Mouse (Mus musculus): ENCODE data around the gene Tle3.

The Tle3 gene

DNA sequence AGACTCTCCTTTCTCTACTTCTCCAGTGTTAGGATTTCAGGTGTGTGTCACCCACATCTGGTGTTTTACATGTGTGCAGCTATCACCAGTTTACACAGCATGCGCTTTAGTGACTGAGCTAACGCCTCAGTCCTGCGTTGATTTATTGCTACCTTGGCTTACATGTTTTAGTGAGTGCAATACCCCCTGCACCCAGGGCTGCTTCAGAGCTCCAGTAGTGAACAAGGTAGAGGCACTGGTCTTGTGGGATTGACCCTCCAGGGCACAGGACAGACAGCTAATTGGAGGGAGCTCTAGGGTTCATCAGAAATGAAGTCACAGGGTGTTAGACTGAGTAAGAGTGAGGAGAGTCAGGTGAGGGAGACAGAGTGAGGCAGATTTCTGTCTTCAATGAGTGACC, 12.4 kb upstream of the Tle3 start:
- DNase-seq = no peak

DNA sequence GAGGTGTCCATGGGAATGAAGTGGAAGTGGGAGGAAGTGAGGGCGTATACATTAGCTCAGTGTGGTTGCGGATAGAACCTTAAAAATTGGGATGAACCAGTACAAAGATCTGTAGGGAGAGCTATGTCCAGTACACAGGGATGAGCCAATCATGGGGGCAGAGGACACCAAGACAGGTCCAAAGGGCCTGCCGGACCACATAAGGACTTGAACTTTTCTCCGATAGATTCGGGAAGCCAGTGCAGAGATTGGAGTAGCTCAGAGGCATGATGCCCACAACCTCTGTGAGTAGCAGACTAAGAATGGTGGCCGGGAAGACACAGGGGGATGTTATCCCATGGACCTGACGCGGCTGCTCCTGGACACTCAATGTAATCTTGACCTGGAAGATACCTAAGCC, 12.0 kb upstream of the Tle3 start:
- no peak for DNase-seq

DNA sequence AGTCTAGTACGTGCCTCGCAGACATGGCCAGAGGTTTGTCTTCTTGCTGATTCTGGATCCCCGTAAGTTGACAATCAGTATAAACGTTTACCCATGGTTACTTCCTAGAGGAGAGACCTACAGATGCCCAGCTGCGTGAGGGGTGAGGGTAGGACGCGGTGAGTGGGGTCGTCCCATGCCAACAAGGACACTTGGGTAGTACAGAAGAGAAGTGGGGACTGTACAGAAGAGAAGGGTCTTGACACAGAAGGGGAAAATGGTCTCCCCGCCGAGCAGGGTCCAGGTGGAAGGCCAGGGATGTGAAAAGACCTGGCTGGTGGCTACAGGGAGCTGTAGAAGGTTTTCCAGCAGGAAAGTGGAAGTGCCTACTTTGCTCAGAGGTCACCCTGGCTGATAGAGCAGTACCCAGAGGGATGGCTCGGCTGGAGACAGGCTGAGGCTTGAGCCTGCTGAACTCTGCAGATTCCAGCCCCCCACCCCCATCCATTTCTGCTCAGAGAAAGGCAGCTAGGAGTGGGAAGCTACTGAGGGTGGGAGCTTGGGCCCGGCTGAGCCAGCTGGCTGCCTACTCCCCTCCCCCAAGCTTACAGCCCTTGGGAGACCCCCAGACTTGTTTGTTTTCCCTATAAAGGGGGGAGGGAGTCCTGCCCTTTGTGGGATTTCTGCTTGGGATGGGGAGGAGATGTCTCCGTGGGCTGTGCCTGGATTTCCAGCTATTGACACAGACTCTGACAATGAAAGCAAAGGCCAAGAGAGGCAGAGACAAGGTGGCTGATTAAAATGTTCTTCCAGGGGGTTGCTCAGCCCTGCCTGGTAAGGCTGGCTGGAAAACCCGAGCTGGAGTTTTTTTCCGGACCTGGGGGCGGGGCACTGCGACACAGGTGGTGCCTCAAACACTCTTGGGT, 11.2 kb upstream of the Tle3 start:
- DNase-seq = no peak

DNA sequence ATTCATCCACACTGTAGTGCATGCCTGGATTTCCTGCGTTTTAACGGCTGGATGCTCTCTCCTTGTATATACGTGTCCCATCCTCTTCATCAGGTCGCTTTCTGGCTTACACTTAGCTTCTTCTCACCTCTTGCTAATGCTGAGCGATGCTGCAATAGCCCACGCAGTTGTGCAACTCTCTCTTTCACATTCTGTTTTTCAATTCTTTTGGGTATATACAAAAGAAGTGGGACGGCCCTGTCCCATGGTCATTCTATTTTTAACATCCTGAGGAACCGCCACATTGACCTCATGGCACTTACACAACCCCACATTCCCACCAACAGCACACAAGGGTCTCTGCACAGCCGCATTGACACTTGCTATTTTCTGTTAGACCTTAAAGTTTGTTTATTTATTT, 9.0 kb upstream of the Tle3 start:
- DNase-seq = peak; percentile 50 to 59

DNA sequence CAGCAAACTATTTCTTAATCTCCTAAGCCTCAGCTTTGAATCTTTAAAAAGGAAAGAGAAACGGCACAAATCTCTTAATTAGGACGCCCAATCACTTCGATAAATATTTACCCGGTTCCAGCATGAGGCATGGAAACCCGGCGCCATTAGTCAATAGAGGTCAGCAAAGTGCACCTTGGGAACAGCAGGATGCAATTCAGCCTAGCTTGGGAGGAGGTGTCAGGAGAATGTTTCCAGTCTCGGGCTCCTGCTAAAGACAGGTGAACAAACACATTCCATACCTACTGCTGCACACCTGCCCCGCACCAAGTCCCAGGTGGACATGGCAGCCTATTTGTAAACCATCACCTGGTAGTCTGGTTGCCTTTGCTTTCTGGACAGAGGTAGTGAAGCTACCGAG, 6.1 kb upstream of the Tle3 start:
- DNase-seq = peak in 1 of 2 experiments; percentile 55

DNA sequence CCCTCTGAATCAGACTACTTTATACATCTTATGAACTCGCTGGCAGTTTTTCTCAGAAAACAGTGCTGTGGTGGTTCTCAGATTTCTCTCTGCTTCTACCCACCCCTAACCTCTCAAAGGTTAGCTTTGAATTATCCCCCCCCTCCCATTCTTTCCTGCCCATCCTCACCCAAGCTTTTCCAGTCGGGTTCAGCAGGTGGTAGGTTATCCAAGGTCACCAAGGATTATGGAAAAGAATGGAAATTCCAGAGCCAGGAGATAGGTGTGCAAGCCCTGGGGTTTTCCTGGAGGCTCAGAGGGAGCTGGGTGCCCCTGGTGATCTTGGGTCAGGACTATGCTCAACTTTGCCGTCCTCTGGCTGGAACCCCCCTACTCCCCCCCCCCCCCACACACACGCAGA, 5.0 kb upstream of the Tle3 start:
- DNase-seq = no peak

DNA sequence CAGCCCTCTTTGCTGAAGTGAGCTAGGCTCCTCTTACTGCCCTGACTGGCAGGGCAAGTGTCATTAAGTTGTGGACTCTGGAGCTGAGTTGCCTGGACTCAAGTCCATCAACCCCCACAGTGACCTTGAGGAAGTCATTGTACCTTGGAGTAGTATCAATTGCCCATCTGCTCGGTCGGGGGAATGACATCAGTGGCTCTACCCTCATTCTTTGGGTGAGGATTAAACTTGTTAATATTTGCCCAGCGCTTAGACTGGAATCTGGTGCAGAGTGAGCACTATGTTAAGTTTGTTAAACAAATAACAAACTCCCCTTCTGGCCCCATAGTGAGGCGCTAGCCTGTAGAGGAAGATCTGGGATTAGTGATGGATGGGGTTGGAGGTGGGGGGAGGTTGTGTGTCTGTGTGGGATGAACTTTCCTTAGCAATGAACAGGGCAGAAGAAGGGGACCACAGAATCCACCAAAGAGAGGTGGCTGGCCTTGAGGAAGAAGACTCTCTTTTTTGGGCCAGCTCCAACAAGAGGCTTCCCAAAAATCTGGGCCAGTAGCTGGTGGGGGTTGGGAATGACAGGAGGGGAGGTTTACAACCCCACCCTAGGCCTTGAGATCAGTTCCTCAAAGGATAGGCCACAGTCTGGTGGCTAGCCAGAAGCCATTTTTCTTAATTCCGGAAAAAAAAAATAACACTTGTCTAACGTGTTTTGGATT, 4.2 kb upstream of the Tle3 start:
- DNase-seq = peak; percentile 76 to 84

DNA sequence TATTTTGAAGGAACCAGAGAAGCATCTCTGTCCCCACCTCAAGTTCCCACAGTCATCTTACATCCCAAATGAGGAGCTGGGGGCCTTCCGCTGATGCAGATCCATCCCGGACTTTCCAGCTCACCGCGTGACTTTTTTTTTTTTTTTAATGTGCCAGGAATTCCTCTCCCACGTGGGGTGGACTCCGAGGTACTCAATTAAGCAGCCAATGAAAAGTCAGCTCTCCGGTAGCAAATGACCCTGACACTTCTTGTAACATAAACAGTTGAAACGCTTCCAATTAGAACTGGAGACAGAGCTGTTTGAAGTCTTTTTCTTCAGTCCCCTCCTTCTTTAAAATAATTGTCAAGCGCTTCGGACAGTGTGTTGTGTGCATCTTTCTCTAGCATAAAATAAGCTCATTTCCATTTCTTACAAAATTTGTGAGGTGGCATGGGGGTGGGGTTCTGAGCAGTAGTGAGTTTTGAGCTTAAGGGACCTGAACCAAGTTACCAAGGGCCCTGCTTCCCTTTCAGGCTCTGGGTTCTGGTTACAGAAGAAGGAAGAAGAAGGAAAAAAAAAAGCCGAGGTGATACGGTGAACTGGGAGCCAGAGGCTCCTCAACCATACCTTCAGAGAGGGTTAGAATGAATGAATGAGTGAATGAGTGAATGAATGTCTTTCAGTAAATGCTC, 3.5 kb upstream of the Tle3 start:
- DNase-seq = peak; percentile 85 to 89

DNA sequence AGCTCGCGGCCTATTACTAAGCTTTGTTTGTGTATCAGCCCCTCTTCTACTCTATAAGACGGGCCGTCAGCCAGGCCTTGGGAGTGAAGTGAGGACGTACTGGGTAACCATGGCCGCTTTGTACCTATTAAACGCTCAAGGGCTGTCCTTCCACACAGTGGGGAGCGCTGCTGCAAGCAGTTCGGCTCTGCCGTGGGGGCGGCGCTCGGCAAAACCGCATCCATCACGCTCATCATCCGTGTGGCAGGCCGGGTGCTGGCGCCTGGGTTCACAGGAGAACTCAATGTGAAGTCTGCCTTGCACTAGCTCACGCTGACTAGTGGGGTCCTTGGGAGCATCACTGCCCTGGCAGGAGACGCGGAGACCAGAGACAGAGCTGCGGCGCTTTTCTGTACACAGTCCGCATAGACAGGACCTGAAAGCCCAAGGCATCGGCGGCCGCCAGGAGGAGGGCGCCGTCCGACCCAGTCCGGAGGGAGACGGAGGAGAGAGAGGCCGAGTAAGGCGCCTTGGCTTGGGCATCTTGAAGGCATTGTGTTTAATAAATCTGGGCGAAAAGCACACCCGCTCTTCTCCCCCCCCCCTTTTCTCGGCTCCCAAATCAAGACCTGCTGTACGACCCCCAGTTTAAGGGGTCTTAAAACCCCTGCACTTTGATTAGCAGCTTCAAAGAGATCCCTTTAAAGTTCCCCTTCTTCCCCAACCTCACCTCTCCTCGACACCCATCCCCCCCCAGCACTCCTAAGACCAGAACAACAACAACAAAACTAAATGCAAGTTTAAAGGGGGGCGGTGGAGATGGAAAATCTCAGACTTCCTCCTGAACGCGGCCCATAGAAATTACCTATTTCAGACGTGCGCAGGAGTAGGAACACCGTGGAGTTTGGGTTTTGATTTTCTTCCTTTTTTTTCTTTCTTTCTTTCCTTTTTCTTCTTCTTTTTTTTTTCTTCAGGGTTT, 2.6 kb upstream of the Tle3 start:
- peak; percentile 61 to 68 for DNase-seq

DNA sequence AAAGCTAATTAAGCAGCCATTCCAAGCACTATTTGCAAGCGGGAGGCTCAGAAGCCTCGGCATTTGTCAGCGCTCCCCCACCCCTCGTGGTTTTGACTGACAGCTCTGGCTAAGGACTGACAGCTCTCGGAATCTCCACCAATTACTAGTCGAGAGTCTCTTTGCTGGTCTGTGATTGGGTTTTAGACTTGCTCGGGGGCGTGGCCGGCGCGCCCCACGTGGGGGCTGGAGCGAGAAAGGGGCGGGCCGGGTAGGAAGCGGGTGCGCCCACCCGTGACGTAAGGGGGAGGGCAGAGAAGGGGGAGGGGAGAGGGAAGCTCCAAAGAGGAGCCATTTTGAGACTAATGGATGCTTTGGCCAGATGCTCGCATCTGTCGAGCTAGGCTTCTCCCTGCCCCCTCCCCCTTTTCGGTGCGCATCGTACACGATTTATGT, 1.7 kb upstream of the Tle3 start:
- peak; percentile 98 for DNase-seq

DNA sequence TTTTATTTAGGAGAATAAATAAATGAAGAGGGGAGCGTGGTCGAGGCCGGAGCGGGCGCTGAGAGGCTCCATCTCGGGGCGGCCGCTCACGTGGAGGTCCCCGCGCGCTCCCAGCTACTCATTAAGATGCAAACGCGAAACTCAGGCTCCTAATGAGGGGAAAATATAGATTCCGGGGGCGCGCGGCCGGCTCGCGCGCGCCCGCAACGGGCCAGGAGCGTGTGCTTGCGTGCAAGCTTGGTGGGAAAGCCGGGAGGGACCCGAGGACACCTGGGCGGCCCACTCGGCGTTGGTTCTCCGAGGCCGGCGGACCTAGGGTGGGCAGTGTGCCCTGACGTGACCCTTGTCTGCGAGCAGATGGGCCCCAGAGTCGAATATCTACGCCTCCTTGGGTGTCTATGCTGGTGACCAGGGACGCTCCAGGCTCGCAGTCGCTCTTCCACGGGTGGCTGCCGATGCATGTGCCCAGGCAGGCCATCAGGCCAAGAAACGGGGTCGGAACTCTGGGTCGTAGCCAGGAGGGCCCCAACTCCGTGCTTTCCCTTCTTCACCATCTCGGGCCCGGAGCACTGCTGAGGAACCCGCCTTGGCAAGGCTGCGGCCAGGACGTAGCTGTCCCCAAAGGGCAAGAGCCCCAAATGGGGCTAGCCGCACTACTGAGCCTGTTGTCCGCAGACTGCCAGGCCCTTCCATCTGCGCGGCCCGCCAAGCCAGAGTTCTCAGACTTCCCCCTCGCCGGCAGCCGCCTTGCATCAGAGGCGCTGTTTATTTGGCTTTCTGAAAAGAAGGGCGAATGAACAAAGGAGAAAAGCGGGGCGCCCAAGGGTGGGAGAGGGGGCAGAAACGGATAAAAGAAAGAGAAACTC, 1.0 kb upstream of the Tle3 start:
- DNase-seq = peak; percentile 75 to 76

DNA sequence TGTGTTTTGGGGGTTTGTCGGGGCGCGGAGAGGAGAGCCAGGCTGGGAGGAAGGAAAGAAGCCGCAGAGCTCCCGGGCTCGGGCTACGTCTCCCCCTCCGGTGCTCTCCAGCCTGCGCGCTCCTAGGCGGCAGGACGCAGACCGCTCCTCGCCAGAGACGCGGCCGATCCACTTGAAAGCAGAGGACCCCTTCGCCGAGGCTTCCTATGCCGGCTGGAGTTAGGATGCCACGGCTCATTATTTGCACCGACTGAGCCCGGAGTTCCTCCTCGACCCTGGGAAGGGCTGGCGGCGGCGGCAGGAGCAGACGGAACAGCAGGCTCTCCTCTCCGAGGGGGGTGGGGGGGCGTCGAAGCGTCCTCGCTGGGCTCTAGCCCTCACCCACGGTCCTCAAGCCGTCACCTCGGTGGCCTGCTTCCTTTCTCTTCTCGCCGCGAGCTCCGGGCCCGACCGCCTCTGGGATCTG, 377 bp downstream of the Tle3 start:
- DNase-seq = no peak

DNA sequence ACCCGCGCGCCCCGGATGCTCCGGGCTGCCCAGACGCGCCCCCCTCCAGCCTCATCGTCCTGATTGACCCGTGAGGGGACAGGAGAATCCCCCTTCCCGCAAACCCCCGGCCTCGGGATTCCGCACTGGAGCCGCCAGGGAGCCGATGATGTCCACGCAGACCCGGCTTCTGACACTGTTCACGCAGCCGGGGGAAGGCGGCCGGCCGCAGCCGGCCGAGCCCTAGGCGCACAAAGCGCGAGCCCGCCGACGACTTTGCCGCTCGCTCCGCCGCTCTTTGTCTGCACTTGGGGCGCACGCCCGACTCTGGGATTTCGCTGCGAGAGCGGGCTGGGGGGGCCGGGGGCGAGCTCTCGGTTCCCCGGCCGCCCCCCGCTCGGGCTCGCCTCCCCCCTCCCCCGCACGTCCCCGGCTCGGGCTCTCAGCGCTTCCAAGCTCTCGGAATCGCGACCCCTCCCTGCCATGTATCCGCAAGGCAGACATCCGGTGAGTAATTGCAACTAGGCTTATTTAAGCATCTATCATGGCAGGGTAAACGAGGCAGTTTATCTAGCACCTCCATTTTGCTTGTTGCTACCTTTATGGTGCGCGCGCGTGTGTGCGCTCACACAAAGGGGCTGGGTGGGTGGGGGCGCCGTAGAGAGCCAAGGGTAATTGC, 939 bp downstream of the Tle3 start:
- DNase-seq = peak in 1 of 2 experiments; percentile 57

DNA sequence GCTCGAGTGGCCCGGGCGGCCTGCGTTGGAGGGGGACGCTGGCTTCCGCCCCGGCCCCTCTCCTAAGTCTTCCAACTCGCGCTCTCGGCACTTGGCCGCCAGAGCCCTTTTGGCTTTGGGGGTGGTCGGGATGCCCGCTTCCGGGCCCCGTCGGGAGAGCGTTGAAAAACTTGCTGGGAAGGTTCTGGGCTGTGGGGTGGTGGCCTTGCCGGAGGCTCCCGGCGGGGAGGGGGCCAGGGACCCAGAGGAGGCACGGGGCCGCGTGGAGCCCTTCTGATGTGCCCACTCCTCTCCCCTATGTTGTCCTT, 1.4 kb downstream of the Tle3 start:
- DNase-seq = no peak

DNA sequence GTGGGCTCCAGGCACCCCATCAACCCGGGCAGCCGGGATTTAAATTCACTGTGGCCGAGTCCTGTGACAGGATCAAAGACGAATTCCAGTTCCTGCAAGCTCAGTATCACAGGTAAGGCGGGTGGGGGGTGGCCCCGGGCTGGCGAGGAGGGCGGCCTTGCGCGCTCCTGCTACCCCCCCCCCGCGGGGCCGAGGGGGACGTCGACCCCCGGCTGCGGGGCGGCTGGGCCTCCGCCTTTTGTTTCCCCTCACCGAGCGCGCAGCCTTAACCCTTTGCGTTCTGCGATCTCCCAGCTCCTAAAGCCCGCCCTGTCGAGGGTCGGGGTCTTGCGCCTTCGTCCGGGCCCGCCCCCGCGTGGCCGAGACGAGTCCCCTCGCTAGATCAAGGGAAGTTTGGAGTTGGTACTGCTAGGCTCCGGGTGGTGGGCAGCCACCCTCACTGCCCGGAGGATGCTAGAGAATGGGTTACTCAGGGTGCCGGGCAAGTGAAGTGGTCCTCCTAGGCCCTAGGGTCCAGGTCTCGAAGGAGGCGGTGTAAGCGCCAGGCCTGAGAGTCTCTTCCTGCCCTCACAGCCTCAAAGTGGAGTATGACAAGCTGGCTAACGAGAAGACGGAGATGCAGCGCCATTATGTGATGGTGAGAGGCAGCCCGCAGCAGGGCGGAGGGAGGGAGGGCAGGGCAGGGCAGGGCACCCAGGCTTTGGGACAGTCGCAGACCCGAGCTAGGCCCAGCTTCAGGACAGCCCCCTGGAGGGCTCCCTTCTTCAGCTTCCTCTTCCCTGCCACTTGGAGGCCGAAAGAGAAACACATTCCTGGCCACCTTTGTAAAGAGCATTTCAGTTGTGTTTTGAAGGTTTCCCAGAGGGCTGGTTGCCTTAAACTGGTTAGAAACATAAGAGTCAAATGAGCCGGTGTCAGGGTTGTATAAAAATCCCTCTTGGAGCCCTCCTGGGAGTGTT, 2.1 kb downstream of the Tle3 start:
- DNase-seq = no peak

DNA sequence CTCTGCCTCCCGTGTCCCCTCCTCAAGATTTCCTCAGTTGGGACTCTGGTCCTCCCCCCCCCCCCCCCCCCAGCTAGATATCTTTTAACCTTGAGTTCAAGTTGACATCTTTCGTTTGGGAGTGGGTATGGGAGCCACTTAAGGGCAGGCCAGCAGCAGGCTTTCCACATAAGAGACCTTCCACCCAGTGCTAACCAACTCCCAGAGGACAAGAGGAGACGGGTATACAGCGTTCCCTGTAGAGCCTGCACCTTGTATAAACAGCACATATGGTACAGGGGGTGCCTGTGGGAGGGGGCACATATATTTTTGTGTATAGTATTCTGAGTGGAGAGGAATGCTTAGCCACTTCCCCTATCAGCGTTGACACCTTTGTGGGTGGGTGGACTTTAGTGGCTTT, 2.8 kb downstream of the Tle3 start:
- no peak for DNase-seq

DNA sequence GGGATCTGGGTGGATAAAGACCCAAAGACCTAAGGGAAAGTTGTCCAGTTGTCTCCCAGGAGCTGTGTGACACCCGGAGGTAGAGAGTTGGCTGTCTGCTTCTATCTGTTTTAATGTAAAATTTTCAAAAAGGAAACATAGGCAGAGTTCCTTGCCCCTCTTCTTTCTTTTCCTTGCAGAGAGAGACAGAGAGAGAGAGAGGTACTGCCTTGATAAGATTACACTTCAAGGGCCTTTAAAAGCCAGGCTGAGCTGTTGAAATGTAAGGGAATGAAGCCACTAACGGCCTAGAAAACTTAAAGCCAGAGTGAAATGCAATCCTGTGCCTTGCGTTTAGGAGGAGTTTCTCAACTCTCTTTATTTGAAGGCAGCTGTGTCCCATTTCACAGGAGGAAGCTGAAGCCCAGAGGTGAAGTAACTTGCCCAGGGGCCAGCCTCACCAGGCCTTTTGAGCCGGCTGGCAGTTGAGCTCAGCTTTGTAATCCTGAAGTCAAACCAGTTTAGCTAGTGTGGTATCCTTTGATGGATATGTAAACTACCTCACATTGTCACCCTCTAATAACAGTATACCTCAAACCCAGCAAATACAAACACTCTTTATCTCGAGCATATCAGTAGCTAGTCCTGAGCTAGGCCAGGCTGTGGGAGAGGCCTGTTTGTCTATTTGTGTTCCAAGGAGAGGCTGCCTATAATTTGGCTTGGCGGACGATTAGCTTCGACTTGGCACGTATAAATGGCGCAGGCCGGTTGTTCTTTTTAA, 3.8 kb downstream of the Tle3 start:
- DNase-seq = peak; percentile 59 to 71

DNA sequence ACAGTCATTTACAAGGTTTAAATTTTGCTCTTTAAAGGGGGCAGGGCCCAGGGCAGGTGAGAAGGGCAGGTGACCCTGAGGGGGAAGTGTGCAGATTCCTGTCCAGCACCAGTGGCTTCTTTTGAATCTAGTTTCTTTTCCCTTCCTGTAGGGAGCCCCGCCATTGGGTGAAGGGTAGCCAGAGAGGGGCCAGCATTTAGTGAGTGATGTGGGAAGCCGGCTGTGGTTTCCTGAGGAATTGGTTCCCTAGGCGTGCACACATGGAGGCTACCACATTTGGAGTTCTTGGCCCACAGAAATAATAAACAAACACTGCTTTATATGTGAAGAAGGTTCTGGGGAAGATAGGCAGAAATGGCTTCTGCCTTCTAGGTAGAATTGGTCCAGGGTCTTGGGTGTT, 4.5 kb downstream of the Tle3 start:
- no peak for DNase-seq

Data from lung, adult 18-20 months (tissue).